Mouse (Mus musculus) heart, adult 11 months (tissue): ENCODE measurements around the gene Ten1.
A peak's percentile ranks its signal among the peaks of the same experiment; 100 is the strongest.

Experiments
- DNase-seq: peaks from one replicate; pipeline ENCODE4 v3.0.0; 2022

Gene Ten1

DNA sequence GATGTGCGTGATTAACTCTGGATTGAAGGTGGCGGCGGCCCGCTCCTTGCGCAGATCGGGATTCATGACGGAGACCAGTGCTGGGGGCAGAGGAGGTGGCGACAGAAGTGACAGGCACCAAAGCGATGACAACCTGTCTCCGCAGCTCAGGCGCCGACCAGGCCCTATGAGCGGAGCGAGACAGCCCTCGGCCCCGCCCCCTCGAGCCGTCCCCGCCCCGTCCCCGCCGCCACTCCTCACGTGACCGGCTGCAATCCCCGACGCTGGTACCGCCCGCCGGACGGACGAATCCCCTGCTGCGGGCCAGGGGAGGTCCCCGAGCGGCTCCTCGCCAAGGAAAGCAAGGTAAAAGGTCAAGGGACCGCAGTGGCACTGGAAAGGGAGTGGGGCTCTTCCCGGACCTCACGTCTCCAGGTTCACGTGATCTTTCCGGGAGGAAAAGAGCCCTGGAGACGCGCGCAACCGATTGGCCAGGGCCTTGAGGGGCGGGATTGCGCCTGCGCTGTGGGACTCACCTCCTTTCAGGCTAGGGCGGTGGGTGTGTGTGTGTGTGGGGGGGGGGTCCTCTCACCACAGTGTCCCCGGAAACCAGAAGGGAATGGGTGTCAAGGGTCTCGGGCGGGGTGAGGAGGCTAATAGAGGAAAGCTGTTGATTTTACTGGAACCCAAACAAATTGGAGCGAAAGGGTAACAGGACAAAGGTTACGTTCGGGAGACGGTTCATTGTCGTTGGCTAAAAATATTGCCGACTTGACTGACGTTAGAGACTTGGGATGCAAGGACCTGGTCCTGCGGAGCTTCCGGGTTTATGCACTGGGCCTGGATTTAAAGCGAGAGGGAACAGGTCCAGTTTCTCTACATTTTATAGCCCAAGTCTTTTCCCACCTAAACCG, at the start of gene Ten1, which contains the start of gene Acox1:
Gene Ten1, plus strand, starts transcription at position 217 of the 893 bp plus-strand sequence.
Gene Acox1, minus strand, starts transcription at position 407 of the 893 bp plus-strand sequence.
- DNase-seq: peak; percentile 100

DNA sequence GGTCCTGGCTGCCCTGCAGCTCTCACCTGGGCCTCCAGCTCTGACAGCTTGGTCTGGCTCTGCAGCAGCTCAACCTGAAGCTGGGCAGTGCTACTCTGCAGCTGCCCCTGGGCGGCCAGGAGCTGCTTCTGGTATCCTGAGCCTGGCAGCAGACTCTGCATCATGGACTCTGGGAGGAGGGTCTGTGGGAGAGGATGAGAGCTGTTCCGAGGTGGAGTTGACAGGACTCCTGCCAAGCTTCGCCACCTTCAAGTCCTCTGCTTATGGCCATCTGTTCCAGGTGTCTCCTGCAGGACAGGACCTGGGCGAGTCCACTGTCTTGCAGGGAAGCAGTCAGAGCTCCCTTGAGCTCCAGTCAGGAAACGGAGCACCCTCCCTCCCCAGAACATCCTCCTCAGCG, 49.3 kb upstream of the Ten1 start:
- no peak for DNase-seq

DNA sequence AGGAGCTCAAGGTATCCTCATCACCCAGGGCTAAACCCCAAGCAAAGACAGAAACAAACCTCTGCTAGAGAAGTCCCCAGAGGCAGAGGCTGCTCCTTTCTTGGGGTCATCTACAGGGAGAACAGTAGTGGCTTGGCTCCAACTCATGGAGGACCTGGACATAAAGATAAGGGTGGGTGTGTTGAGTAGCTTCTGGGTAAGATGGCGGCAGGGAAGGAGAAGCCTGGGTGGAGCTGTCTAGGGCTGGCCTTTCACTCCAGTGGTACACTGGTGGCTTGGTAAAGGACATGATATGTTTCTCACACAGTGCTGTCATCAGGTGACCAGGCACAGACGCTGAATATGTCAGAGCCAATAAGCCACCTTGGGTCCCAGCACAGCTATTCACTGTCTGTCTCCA, 47.7 kb upstream of the Ten1 start:
- no peak for DNase-seq

DNA sequence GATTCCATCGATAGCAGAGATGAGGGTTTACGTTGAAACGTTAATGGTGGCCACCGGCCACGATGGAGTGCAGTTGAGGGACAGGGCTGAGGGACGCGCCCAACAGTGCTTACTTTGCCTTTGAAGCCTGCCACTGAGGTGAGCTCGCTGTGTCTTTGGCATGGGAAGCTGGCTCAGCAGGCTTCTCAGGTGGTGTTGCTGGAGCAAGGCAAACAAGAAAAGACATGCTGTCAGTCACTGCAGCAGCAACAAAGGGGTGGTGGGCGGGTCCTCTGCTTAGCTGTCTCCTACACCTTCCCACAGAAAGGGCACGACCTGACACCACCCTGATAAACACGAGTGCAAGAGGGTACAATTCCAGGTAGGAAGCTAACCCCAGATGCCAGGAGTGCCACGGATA, 37.3 kb upstream of the Ten1 start:
- no peak for DNase-seq

DNA sequence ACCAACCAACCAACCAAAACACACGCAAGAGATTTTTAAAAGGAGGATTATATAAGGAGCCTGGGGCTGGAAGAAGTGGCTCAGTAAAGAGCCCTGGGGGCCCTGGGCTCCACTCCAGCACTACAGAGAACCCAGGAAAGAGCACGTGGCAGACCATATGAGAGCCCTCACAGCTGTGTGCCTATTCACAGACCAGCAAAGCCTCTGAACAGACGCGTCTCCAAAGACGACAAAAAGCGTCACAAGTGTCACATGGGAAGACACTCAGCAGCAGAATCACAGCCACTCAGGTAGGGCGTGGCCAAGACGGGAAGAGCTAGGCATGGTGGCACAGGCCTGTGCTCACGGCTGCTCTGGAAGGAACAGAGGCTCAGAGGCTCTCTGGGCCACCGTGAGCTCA, 36.5 kb upstream of the Ten1 start:
- no peak for DNase-seq

- no peak for DNase-seq
These were observed 35.7 kb upstream of the Ten1 start for GRCm38 (mm10) chr11:116163002-116163401.

- DNase-seq: no peak
These were observed 31.4 kb upstream of the Ten1 start for GRCm38 (mm10) chr11:116167232-116167631.

DNA sequence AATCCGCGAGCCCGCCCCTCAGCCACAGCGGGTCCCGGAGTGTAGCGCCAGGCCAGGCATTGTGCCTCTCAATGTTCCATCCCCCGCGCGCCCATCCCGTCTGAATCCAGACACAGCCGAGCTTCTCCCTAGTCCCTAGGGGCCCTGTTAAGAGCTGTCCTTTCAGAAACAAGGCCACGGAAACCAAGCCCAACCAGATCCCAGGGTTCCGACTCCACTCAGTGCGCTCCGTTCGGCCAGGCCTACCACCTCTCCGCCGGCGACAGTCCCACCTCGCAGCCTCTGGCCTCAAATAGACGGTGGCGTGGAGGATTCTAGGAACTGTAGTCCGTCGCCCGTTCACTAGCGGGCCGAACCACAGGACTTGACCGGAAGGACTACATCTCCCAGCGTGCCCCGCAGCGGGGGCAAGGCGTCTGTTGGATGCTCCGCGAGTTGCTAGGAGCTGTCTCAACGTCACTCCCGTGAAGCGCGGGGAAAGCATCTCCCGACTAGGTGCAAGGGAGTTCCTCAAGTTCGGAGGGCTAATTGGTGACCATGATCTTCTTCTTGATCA, 30.7 kb upstream of the Ten1 start, which contains the start of gene Fbf1:
Gene Fbf1, minus strand, starts transcription at position 283 of the 556 bp plus-strand sequence.
- DNase-seq: peak; percentile 100

DNA sequence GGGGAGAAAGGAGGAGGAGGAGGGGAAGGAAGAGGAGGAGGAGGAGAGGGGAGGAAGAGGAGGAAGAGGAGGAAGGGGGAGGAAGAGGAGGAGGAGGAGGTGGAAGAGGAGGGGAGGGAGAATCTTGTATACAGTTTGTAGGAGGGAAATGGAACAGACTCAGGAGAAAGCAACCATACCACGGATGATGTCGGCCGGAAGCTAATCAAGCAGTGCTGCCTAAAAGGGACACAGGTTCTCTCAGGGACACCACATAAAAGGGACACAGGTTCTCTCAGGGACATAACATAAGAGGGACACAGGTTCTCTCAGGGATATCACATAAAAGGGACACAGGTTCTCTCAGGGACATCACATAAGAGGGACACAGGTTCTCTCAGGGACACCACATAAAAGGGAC, 29.4 kb upstream of the Ten1 start:
- DNase-seq: no peak

GRCm38 (mm10) chr11:116170003-116170800, 28.5 kb upstream of the Ten1 start:
- no peak for DNase-seq

GRCm38 (mm10) chr11:116171959-116172358, 26.7 kb upstream of the Ten1 start:
- no peak for DNase-seq

DNA sequence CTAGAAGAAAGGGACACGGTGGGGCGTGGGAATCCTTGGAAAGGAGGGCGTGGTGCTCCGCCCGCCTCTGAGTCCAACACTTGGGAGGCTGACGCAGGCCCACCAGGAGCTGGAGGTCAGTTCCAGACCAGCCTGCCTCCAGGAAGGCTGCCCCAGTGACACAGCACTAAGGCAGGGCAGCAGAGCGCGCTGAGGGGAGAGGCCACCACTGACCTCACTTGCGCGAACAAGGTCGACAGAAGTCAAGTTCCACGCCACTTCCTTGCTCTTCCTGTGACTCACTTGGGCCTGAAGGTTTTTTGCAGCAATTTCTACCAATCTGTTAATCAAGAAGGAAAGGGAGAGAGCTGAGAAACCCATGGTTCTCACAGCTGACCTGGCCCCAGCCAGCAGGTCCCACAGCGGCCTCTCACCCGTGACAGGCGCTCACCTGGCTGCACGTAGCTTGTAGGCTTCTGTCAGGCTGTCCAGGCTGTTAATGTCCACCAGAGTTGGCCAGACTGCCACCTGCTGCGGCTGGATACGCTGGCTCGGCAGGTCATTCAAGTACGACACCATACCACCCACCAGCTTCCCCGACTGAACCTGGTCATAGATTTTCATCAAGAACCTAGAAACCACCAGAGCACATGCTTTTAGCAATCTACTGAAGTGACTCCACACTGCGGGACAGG, 23.7 kb upstream of the Ten1 start:
- DNase-seq: no peak

DNA sequence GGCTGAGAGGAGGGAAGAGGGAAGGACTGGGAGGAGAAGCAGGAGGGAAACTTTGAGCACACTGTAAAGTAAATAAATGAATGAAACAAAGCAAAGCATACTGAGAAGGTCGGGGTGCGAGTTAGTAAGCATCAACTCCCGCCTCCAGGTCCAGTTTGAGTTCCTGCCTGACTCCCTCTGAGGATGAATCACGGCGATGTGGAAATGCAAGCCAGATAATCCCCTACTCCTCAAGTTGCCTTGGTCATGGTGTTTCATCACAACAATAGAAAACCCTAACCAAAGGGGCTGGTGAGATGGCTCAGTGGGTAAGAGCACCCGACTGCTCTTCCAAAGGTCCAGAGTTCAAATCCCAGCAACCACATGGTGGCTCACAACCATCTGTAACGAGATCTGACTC, 22.6 kb upstream of the Ten1 start:
- DNase-seq: no peak

DNA sequence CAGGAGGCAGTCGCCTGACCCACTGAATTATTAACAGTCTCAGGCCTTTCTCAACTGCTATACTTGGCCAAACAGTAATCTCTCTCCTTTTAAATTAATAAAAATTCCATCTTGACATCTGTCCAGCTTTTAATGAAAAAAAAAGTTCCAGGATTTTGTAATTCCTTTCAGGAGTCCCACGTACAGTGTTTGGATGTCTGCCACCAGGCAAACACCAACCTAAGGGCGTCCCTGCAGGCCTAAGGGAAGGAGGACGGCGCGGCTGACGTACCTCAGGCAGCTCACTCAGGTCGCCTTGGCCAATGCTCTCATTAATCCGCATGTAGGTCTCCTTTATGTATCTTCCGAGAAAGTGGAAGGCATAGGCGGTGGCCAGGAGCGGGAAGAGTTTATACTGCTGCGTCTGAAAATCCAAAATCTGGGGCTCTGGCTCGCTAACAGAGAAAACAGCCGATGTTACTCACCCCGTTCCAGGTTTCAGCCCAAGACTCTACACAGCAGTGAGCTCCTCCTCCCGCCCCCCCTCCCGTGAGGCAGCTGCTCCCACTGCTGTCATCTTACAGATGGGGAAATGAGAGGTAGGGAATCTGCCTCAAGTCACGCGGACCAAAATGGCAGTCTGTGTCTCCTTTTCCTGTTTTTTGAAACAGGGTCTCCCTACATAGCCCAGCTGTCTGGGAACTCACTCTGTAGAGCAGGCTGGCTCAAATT, 20.1 kb upstream of the Ten1 start:
- no peak for DNase-seq

- DNase-seq: no peak
These were observed 12.8 kb upstream of the Ten1 start for GRCm38 (mm10) chr11:116185836-116186235.

DNA sequence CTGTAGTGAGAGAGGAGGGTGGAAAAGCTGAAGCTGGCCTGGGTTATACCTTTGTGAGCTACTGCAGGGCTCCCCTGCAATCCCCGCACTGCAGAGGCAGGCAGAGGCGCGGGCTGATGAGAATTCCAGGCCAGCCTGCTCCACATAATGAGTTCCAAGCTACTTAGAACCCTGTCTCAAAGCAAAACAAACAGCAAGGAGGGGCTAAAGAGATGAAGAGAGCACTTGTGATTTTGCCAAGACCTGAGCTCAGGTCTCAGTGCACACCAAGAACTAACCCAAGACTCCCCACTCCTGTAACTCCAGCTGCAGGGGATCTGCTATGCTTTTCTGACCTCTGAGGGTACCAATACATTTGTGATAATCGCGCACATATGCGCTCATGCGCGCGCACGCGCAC, 12.3 kb upstream of the Ten1 start:
- no peak for DNase-seq

- DNase-seq: no peak
These were observed 11.3 kb upstream of the Ten1 start for GRCm38 (mm10) chr11:116187226-116187930.

GRCm38 (mm10) chr11:116194619-116195018, 4.0 kb upstream of the Ten1 start:
- DNase-seq: no peak

- DNase-seq: no peak
These were observed 3.4 kb upstream of the Ten1 start for GRCm38 (mm10) chr11:116195252-116195651.

DNA sequence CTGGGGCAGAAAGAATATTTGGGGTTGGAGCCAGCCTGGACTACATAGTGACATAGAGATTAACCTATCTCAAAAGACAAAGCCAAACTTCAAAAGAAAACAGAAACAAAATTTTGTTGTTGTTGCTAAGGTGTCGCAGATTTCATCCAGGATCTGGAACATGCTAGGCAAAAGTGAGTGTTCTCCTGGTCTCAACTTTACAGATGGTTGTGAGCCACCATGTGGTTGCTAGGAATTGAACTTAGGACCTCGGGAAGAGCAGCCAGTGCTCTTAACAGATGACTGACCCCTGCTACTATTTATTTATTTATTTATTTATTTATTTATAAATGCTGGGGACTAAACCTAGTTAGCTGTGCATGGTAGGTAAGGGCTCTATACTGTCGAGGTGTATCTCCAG, 2.3 kb upstream of the Ten1 start:
- DNase-seq: no peak

DNA sequence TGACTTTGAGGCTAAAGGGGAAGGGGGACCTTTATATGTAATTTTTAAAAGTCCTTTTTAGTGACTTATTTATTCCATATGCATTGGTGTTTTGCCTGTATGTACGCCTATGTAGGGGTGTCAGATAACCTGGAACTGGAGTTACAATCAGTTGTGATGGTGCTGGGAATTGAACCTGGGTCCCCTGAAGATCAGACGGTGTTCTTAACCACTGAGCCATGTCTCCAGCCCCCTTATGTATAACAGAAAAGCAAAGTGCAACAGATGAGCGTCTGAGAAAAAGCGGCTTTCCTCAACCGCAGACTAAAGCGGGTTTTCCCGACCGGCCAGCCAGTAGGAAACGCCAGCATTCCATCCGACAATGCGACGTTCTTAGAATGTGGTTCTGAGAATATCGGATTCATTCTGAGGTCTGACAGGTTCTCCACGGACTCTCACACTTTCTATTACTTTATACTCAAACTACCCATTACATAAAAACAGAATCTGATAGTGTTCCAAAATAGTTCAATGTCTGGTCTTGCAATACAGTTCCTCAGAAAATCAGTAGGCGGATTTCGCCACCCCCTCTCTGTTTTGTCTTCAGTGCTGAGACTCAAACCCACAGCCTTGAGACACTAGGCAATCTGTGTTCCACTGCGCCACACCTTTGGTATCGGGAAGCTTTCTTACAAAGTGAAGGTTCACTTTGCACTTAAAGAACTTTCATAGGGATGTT, 1.6 kb upstream of the Ten1 start:
- DNase-seq: no peak
